Mouse (Mus musculus) gastrocnemius, adult 8-10 months (tissue): Measurements from ENCODE around the gene Nlrp6. TPM values are rescaled to one million over a fixed set of nuclear protein-coding genes. Genes with fewer than 3 reads are reported as not detected.
"Not testable (repeated sequence)": the region's sequence is repeated elsewhere in the genome, so short reads cannot be mapped to it uniquely, and the experiment has no call there.

ENCODE experiments used
- DNase-seq, 2 experiments: peaks; one replicate each; pipeline ENCODE4 v3.0.0; 2022; ENCODE audit warnings: low spot score in 2 of 2
- total RNA-seq, 4 experiments: library from RNA; stranded (reverse); gene quantifications; 2 replicates each; pipeline ENCODE4 v1.2.4; 2022

Gene Nlrp6
- total RNA-seq, result under 1 TPM in 1 of 4 experiments, not detected in 3; 0.08 TPM

GRCm38 (mm10) chr7:140920418-140921029 is at the start of gene Nlrp6:
Nlrp6 (plus strand) TSS chr7:140920902.
- no peak for DNase-seq

- DNase-seq, result no peak
Observed at GRCm38 (mm10) chr7:140874224-140874623, 46.5 kb upstream of the Nlrp6 start.

- DNase-seq, result no peak
Observed at GRCm38 (mm10) chr7:140877364-140877763, 43.3 kb upstream of the Nlrp6 start.

- no peak for DNase-seq
Observed at GRCm38 (mm10) chr7:140879355-140879754, 41.3 kb upstream of the Nlrp6 start.

- DNase-seq, result no peak
Observed at GRCm38 (mm10) chr7:140880419-140880818, 40.3 kb upstream of the Nlrp6 start.

GRCm38 (mm10) chr7:140880865-140881515 is 39.7 kb upstream of the Nlrp6 start:
- no peak for DNase-seq

GRCm38 (mm10) chr7:140881696-140882468 is 38.8 kb upstream of the Nlrp6 start, which contains the start of the genes Psmd13 and Sirt3:
Psmd13 (plus strand) TSS chr7:140881968.
Sirt3 (minus strand) TSS chr7:140882309.
- peak; percentile 85 to 90 for DNase-seq

GRCm38 (mm10) chr7:140882469-140882803 is 38.3 kb upstream of the Nlrp6 start:
- DNase-seq, result no peak

- DNase-seq, result not testable (repeated sequence)
Observed at GRCm38 (mm10) chr7:140890636-140891035, 30.1 kb upstream of the Nlrp6 start.

- no peak for DNase-seq
Observed at GRCm38 (mm10) chr7:140894031-140894430, 26.7 kb upstream of the Nlrp6 start.

GRCm38 (mm10) chr7:140894611-140895010 is 26.1 kb upstream of the Nlrp6 start:
- DNase-seq, result no peak

- no peak for DNase-seq
Observed at GRCm38 (mm10) chr7:140897863-140898262, 22.8 kb upstream of the Nlrp6 start.

GRCm38 (mm10) chr7:140899121-140899520 is 21.6 kb upstream of the Nlrp6 start:
- no peak for DNase-seq

GRCm38 (mm10) chr7:140900220-140900619 is 20.5 kb upstream of the Nlrp6 start, which contains the start of gene Cox8b:
Cox8b (minus strand) TSS chr7:140900446.
- peak; percentile 54 to 77 for DNase-seq

GRCm38 (mm10) chr7:140902036-140902875 is 18.4 kb upstream of the Nlrp6 start:
- peak; percentile 59 to 71 for DNase-seq

- peak; percentile 70 to 75 for DNase-seq
Observed at GRCm38 (mm10) chr7:140903212-140903611, 17.5 kb upstream of the Nlrp6 start.

- no peak for DNase-seq
Observed at GRCm38 (mm10) chr7:140905642-140906081, 15.0 kb upstream of the Nlrp6 start.

- no peak for DNase-seq
Observed at GRCm38 (mm10) chr7:140907131-140907530, 13.6 kb upstream of the Nlrp6 start.

GRCm38 (mm10) chr7:140907697-140908096 is 13.0 kb upstream of the Nlrp6 start:
- no peak for DNase-seq

GRCm38 (mm10) chr7:140908181-140908580 is 12.5 kb upstream of the Nlrp6 start:
- no peak for DNase-seq

- peak in 1 of 2 experiments; percentile 44 for DNase-seq
Observed at GRCm38 (mm10) chr7:140908634-140909107, 12.0 kb upstream of the Nlrp6 start.
